Mouse (Mus musculus) midbrain, embryonic 10.5 days (tissue): ENCODE measurements around the gene Gm10645. TPM values are rescaled to one million over a fixed set of nuclear protein-coding genes. Genes with fewer than 3 reads are reported as not detected.

Experiments
- polyA plus RNA-seq: library from polyadenylated mRNA; unstranded; fragments of >200 nt; fragmentation: Nextera tagmentation; extraction: Ambion mirVana; gene quantifications from 2 replicates; pipeline ENCODE4 v1.2.1, GENCODE M21; 2016

Gene Gm10645
- polyA plus RNA-seq, 1 experiment from 2014 or later, result 3.1 TPM

Other genes with a start within 250 kb of the Gm10645 start
- gene Tbc1d9, start 818 bp downstream of the Gm10645 start, polyA plus RNA-seq, result 4.8 and 7.0 TPM in 2 replicates
- 0.16 TPM in 1 of 2 replicates, not detected in the other for gene Ucp1, start 124.2 kb upstream of the Gm10645 start, polyA plus RNA-seq
- 20.2 and 22.6 TPM in 2 replicates for gene Elmod2, start 166.3 kb upstream of the Gm10645 start, polyA plus RNA-seq
- not detected in 2 replicates for gene Mgat4d, start 182.3 kb upstream of the Gm10645 start, polyA plus RNA-seq
- gene Clgn, start 223.7 kb upstream of the Gm10645 start, polyA plus RNA-seq, result 3.0 and 4.7 TPM in 2 replicates